Mouse (Mus musculus) kidney, adult 18-20 months (tissue): ENCODE results near the gene Jam2.

ENCODE experiments used
- DNase-seq: peaks from one replicate; pipeline ENCODE4 v3.0.0; 2021

Jam2 gene

GRCm38 (mm10) chr16:84783279-84783678 is 9.4 kb downstream of the Jam2 start:
- no peak for DNase-seq

GRCm38 (mm10) chr16:84784966-84785365 is 11.0 kb downstream of the Jam2 start:
- DNase-seq, result no peak

DNA sequence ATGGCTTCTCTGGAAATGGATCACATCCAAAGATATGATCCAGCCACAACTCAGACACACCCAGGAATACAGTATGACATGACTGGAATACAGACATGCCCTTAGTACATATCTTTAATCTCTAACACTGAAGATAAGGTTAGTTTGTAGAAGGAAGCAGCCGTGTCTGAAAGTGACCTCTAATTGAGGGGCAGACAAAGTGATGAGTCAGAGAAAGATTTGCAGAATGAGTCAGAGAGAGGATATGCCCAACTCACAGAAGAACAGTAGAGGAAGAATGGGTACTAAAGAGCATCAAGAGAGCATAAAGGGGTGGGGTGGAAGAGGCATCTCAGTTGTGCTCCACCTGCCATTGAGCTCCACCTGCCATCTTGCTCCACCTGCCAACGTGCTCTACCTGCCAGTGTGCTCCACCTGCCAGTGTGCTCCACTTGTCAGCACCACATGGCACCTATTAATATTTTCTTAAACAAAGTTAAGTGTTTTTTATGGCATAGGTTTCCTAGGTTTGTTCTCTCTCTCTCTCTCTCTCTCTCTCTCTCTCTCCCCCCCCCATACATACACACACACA is 16.8 kb downstream of the Jam2 start:
- DNase-seq, result no peak

DNA sequence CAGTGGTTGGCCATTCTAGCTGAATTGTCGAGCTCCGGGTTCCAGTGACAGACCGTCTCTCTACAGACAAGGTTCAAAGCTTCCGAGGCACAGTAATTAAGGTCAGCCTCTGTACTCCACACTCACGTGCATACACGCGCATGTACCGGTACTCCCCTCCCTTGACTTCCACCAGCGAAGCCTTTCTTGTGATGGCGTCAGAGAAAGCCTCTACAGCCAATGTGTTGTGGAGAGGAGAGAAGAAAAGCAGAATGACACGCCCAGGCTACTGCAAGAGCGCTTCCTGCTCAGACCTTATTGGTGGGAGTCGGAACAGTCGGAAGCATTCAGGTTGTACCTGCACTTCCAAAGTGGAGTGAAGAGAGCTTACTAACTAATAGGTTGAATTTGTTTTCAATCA is 19.5 kb downstream of the Jam2 start:
- no peak for DNase-seq

DNA sequence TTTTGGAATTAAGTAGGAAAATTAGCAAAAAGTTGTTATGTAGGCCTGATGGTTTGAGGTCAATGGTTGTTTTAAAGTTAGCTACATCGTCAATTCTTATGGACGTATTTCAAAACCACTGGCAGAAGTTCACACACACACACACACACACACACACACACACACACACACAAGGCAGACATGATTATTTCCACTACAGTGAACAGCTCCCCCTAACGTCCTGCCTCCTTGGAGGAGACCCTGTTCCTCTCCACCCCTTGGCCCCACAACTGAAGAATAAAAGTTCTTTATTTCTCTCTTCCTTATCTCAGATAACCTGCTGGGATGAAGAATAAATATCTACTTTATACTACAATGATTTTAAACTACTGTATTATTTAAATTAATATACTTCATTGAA is 21.4 kb downstream of the Jam2 start:
- no peak for DNase-seq

DNA sequence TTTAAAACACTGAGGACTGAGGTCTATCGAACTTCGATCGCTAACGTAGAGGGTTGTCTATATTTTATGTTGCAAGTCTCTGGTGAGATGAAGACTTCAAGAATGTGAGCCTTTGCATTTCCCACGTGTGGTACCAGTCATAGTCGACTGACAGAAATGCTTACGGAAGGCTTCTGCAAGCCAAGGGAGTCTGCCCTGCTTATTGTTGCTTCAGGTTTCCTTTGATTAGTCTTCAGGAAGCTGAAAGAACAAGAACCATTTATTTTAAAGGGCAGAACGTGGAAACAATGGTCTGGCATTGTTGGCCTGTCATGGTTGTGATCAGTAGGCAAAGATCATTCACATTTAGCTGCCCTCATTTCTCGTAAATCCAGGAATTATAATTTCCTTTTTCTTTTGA is 22.8 kb downstream of the Jam2 start:
- DNase-seq, result no peak

- no peak for DNase-seq
Observed at GRCm38 (mm10) chr16:84800038-84800437, 26.1 kb downstream of the Jam2 start.

DNA sequence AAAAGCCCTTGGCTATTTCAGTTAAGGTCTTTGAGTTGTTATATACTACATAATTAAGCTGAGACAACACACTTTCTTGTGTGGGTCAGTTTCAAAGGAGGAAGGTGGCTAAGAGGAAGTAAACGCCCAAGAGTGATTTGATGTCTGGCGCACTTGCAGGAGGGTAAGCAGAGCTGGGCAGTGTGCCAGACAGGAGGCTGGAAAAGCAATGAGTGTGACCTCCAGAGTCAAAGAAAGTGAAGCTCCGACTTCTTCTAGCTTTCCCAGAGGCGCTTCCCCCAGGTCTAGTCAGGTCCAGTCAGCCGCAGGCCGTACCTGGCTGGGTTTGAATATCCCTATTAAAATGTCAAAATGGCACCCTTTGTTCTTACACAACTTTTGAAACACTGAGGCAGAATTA is 28.3 kb downstream of the Jam2 start:
- DNase-seq, result peak; percentile 61

GRCm38 (mm10) chr16:84804866-84805265 is 30.9 kb downstream of the Jam2 start:
- no peak for DNase-seq

GRCm38 (mm10) chr16:84806175-84806574 is 32.3 kb downstream of the Jam2 start:
- DNase-seq, result no peak

- DNase-seq, result no peak
Observed at GRCm38 (mm10) chr16:84807874-84808273, 34.0 kb downstream of the Jam2 start.

GRCm38 (mm10) chr16:84810254-84810653 is 36.3 kb downstream of the Jam2 start:
- DNase-seq, result no peak

GRCm38 (mm10) chr16:84813852-84814251 is 39.9 kb downstream of the Jam2 start:
- no peak for DNase-seq

DNA sequence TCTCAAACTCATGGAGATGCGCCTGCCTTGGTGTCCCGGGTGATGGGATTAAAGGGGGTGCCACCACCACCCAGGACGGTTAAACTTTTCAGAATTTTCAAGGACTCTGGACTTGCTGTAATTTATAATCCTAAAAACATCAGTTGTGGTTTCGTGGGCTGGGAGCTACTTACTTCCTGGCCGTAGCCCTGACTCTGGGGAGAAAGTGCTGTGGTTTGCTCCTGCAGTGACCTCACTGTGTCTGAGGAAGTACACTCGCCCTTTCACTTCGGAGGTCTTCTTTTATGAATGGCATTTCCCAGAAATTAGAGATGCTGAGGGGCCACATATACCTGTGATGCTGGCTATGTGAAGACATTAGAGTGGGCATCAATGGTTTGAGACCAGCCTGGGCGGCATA is 40.6 kb downstream of the Jam2 start:
- DNase-seq, result no peak

- DNase-seq, result peak; percentile 24
Observed at GRCm38 (mm10) chr16:84817423-84817822, 43.5 kb downstream of the Jam2 start.

DNA sequence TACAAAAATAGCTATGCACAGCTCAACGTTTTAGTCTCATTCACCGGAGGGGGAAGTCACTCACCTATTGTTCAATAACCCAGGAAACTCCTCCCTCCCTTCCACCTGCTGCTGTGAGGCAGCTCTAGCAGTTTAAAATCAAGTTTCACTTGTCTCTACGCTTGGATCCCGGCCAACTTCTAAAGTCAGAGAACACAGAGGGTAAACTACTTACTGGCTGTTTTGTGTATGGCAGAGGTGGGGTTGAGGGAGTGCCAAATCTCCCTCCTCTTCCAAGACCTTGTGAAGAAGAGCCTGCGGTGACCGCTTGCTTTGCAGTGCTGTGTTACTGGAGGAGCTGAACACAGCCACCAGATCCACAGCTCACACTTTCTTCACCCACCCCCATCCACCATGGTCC is 51.1 kb downstream of the Jam2 start:
- DNase-seq, result peak; percentile 52

- no peak for DNase-seq
Observed at GRCm38 (mm10) chr16:84831696-84832095, 57.8 kb downstream of the Jam2 start.

GRCm38 (mm10) chr16:84832736-84833135 is 58.8 kb downstream of the Jam2 start:
- DNase-seq, result no peak

DNA sequence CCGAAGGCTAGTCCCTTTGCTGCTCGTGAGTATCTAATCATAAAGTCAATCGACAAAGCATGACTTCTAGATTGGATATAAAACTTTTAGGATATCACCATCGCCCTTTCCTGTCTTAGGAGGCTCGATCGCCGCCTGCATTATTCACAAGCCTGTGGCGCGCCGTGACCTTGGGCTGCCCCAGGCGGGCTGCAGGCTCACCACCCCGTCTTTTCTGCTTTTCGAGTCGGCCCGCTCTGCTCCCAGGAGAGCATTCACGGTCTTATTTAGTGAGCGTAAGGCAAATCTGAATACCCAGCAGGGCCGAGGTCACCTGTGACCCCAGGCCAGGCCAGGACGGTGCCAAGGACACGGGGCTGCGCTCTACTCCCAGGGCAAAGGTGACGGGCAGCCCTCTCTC is 60.4 kb downstream of the Jam2 start:
- no peak for DNase-seq

DNA sequence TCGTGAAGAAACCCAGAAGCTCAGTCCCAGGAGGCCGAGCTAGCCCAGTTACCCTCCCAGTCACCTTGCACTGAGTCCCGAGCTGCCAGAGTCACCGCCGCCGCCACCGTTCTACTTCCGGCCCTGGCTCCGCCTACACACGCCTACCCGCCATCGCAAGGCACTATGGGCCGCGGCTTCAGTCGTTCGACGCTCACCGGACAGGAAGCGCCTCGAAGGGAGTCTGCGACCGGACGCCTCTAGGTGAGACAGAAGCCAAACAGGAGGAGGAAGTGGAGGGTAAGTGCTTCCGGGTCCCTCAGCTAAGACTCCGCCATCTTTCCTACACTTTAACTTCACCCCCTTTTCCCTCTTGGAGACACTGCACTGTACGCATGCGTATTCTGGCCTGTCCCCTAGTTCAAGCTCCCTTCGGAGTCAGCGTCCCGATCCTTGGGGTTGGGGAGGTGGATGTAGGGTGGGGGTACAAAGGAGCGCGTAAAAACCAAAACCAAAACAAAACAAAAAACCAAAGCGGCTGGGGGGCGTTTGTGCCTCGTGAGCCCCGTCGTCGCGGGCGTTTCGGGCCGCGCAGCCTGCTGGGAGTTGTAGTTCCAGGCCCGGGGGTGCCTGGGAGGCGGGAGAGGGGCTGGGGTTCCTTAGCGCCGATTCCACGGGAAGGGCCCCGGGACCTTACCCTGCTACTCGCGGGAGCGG is 61.0 kb downstream of the Jam2 start, which contains the start of gene Gabpa:
Gene Gabpa (plus strand): TSS at position 181 of the 696 bp plus-strand sequence.
- peak; percentile 91 for DNase-seq

DNA sequence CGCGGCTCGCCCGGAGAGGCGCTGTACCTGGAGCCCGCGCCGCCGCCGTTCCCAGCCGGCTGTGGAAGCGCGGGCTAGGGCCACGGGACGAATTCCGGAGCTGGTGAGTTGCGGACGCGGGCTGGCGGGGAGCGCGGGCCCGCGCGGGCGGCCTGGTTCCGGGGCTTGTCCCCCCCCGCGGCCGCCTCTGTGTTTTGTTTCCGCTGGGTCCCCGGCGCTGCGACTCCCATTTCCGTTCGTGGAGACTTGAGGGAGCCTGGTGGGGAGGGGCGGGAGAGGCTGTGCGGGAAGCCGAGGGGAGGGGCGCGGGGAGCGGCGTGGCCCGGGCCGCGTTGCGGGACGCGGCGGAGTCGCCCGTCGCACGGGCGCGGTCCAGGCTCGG is 61.5 kb downstream of the Jam2 start, which contains the start of gene Atp5j:
Gene Atp5j (minus strand): TSS at position 185 of the 382 bp plus-strand sequence.
- DNase-seq, result peak; percentile 89

- DNase-seq, result peak; percentile 76
Observed at GRCm38 (mm10) chr16:84835823-84836743, 62.2 kb downstream of the Jam2 start.

GRCm38 (mm10) chr16:84838576-84838975 is 64.7 kb downstream of the Jam2 start:
- DNase-seq, result no peak

DNA sequence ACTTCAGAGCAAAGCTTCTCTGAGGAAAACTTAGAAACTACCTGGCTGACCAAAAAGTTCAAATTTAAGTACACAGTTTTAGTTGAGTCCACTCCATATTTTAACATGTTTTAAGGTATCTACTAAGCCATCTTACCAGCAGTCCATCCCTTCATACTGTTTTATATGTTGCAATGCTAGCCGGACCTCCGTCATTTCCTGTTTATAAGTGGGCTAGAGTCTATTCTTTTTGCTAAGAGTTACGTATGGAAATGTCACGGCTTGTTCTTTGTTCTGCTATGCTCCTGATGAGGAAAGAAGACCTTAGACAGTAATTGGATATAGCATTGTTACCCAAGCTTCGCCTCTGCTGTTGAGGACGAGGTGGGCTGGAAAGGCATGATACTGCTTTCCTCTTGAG is 79.6 kb downstream of the Jam2 start:
- DNase-seq, result no peak
